Mouse (Mus musculus) midbrain, embryonic 14.5 days (tissue): ENCODE results near the gene Pip5k1b. TPM values are rescaled to one million over a fixed set of nuclear protein-coding genes. Genes with fewer than 3 reads are reported as not detected.

Experiments used
- ATAC-seq: fragments of 200-750 bp; cut with Nextera tagmentation; 2 replicates; pipeline ENCODE4 v1.8.0; 2017; ENCODE audit warnings: moderate number of reproducible peaks, moderate library complexity; ENCODE audit not compliant: low FRiP score, low TSS enrichment
- DNase-seq: peaks from one replicate; pipeline ENCODE4 v3.0.0-alpha.2; 2015
- H3K27ac ChIP-seq: fragments of 300-500 bp; sonication (generic); replicated peaks from 2 replicates; pipeline ENCODE4 v1.5.1; 2014; ENCODE audit warnings: mild to moderate bottlenecking, low read depth, low read length, moderate library complexity
- H3K27me3 ChIP-seq: fragments of 300-500 bp; sonication (generic); 2 replicates; pipeline ENCODE4 v1.6.1; 2014; ENCODE audit warnings: low read length, control low read depth, mixed read lengths; ENCODE audit not compliant: control insufficient read depth, insufficient read depth
- H3K36me3 ChIP-seq: fragments of 300-500 bp; sonication (generic); 2 replicates; pipeline ENCODE4 v1.6.1; 2014; ENCODE audit warnings: low read length, control low read depth; ENCODE audit not compliant: control insufficient read depth, insufficient read depth
- H3K4me1 ChIP-seq: fragments of 300-500 bp; sonication (generic); 2 replicates; pipeline ENCODE4 v1.6.1; 2014; ENCODE audit warnings: mild to moderate bottlenecking, antibody characterized with exemption, low read length, control low read depth; ENCODE audit not compliant: control insufficient read depth, insufficient read depth
- H3K4me2 ChIP-seq: fragments of 300-500 bp; sonication (generic); 2 replicates; pipeline ENCODE4 v1.6.1; 2014; ENCODE audit warnings: mild to moderate bottlenecking, low read length, moderate library complexity
- H3K4me3 ChIP-seq: fragments of 300-500 bp; sonication (generic); replicated peaks from 2 replicates; pipeline ENCODE4 v1.5.1; 2014; ENCODE audit warnings: low read depth, low read length
- H3K9ac ChIP-seq: fragments of 300-500 bp; sonication (generic); replicated peaks from 2 replicates; pipeline ENCODE4 v1.6.1; 2014; ENCODE audit warnings: mild to moderate bottlenecking, low read length, moderate library complexity
- H3K9me3 ChIP-seq: fragments of 300-500 bp; sonication (generic); 2 replicates; pipeline ENCODE4 v1.6.1; 2016; ENCODE audit warnings: low read length, control low read depth, mixed read lengths; ENCODE audit not compliant: control insufficient read depth
- WGBS: fragments of 180-500 bp; shearing (Covaris S2); extraction: QIAGEN DNeasy Blood & Tissue Kit; methylation state at CpG from one replicate; pipeline ENCODE4 v1.1.7; 2014; 5-methylcytosine and 5-hydroxymethylcytosine counted together
- polyA plus RNA-seq: library from polyadenylated mRNA; unstranded; fragments of >200 nt; fragmentation: Nextera tagmentation; extraction: Ambion mirVana; gene quantifications from 2 replicates; pipeline ENCODE4 v1.2.1, GENCODE M21; 2014

Pip5k1b gene
- polyA plus RNA-seq, 1 experiment from 2014 or later, result 2.1 TPM

DNA sequence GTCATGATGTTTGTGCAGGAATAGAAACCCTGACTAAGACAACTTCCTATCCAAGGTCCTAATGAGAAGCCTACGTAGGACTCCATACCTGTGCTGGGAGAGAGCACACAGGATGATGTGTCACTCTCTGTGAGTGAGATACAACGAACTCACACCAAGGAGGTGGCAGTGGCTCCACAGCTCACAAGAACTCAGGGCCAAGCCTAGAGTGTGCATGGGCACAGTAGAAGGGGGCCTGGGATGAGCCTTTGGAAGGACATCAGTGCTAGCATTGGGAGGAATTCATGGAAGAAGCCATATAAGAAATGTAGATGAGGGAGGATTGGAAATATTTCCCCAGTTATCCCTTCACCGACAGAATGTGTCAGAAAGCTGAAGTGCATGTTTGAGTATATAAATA is 39.7 kb downstream of the Pip5k1b start:
- DNase-seq (no peak), ATAC-seq (no peak)
- H3K27me3 ChIP-seq, result no peaks in the 10 kb centered on the region
- no peaks in the 10 kb centered on the region for H3K36me3 ChIP-seq
- no peak overlapping the region for H3K9ac ChIP-seq
- H3K4me3 ChIP-seq, result no peak overlapping the region
- no peak overlapping the region for H3K27ac ChIP-seq
- WGBS, result 95% methylated on average over 3 of the region's 3 CpGs
- no peak overlapping the region for H3K4me2 ChIP-seq
- no peaks in the 10 kb centered on the region for H3K4me1 ChIP-seq
- H3K9me3 ChIP-seq, result no peaks in the 10 kb centered on the region

DNA sequence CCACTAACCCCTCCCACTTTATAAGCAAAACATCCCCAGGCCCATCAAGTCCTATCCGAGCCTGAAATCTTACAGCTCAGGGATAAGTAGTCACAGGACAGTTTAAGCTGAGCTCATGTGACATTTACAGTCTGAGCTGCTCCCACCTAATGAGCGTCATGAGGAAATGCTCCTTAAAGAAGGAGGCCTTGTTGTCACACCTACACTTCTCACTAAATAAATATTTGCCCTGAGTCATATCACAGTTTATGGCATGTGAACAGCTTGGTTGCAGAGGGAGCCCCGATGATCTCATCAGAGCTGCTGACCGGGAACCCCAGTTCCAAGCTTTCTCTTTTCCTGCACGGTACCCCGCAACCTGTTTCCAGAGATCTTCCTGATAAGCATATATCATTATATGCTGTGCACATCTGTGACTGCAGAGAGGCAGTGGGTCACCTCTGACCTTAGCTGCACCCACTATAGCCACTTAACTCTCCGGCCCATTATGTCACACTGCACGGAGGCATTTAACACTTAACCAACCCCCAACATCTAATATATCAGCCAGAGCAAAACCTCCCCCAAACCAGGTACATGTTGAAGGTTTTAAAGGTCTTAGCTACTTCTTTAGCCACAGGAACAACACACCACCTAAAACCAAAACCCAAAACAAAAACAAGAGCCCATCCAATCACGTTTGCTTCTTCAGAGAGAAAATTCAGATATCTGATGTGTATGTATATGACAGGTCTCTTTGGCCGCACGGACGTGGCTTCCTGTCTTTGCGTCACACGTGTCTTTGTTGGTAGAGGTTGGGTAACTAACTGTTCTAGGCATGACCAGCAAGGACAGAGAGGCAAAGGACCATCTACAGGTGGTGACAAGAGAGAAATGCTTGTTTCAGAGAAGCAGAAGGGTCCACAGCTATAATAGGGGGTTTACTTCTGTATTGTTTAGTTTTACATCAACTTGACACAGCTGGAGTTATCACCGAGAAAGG is 40.7 kb downstream of the Pip5k1b start:
- no peak overlapping the region for H3K27ac ChIP-seq
- 91% methylated on average over 15 of the region's 15 CpGs for WGBS
- DNase-seq, result no peak
- H3K9ac ChIP-seq, result no peak overlapping the region
- no peaks in the 10 kb centered on the region for H3K27me3 ChIP-seq
- no peaks in the 10 kb centered on the region for H3K4me1 ChIP-seq
- H3K4me3 ChIP-seq, result no peak overlapping the region
- no peaks in the 10 kb centered on the region for H3K36me3 ChIP-seq
- H3K9me3 ChIP-seq, result no peaks in the 10 kb centered on the region
- no peak for ATAC-seq
- no peak overlapping the region for H3K4me2 ChIP-seq

DNA sequence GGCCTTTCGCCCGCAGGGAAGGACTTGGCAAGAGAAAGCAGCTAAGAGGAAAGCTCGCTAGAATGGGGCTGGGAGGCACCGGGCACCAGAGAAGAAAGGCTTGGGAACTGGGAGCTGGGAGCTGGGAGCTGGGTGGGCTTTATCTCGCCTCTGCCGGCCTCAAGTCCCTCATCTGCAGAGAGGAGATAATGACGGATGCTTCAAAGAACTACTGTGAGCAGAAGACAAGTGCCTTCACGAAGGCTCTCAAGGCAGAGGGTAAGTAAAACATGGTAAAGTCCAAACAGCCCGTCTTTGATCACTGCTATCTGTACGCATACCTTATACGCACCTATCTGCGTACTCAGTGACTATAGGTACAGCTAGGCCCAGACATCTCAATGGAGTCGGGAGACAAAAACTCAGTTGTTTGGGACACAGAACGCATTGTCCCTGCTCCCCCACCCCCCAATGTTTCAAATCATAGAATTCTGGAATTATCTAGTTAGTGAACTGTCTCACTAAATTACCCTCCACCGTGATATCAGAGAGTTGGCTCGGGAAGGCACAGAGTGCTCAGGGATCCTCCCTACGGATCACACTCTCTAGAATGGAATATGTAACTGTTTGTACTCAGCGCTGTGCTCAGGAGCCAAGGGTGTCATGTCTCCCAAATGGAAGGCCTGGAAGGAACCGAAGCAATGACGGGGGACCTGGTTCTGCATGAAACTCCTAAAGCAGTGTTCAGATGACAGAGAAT is 42.4 kb downstream of the Pip5k1b start:
- no peak overlapping the region for H3K4me3 ChIP-seq
- H3K9me3 ChIP-seq, result no peaks in the 10 kb centered on the region
- WGBS, result 86% methylated on average over 20 of the region's 20 CpGs
- no peak overlapping the region for H3K4me2 ChIP-seq
- no peak overlapping the region for H3K27ac ChIP-seq
- peaks cover 4% of the 10 kb centered on the region; the same call in 1 of the 2 replicates for H3K4me1 ChIP-seq
- H3K9ac ChIP-seq, result no peak overlapping the region
- H3K27me3 ChIP-seq, result no peaks in the 10 kb centered on the region
- no peak for DNase-seq
- ATAC-seq, result no peak
- no peaks in the 10 kb centered on the region for H3K36me3 ChIP-seq

DNA sequence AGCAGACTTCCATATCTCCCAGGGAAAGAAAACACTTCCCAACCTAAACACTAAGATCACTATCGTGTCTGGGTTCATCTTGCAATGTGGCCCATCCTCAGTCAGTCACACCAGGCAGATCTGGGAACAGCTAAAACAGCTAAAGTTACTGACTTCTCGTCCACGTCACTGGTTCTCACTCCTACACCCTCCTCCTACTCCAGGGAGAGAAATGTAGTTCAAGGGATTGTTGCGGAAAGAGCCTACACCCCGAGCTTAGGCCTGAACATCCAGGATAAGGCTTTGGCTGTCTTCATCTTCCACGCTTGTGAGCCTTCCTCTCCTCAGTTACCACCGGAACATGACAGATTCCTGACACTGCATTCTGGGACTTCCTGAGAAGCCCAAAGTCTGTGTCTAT is 43.7 kb downstream of the Pip5k1b start:
- no peak for ATAC-seq
- no peak overlapping the region for H3K9ac ChIP-seq
- no peak overlapping the region for H3K27ac ChIP-seq
- whole genome bisulfite sequencing, result 93% methylated on average over 7 of the region's 7 CpGs
- H3K4me3 ChIP-seq, result no peak overlapping the region
- H3K4me1 ChIP-seq, result peaks cover 10% of the 10 kb centered on the region; the same call in 1 of the 2 replicates
- no peak for DNase-seq
- no peaks in the 10 kb centered on the region for H3K9me3 ChIP-seq
- no peaks in the 10 kb centered on the region for H3K36me3 ChIP-seq
- H3K4me2 ChIP-seq, result no peak overlapping the region
- no peaks in the 10 kb centered on the region for H3K27me3 ChIP-seq

DNA sequence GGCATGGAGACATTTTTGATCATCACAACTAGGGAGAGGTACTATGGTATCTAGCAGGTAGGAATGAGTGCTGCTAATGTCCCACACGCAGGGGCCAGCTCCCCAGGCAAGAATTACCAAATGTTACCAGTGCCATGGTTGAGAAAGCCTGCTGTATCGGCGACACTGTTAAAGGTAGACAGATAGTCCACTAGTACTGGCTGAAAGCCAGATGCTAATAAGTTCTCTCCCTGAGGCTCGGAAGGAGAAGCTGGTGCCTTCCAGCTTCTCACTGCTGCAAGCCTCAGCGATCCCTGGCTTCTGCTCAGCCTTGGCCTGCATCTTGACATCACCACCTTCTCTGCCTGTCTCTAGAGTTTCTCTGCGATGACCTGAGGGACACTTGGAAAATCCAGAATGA is 46.3 kb downstream of the Pip5k1b start:
- 79% methylated on average over 6 of the region's 6 CpGs for WGBS
- Histone ChIP-seq H3K4me1 (peaks cover 10% of the 10 kb centered on the region; the same call in 1 of the 2 replicates), H3K9ac (no peak overlapping the region), H3K27ac (no peak overlapping the region), H3K9me3 (no peaks in the 10 kb centered on the region), H3K36me3 (no peaks in the 10 kb centered on the region), H3K27me3 (no peaks in the 10 kb centered on the region), H3K4me2 (no peak overlapping the region), H3K4me3 (no peak overlapping the region)
- DNase-seq, result no peak
- ATAC-seq, result no peak

DNA sequence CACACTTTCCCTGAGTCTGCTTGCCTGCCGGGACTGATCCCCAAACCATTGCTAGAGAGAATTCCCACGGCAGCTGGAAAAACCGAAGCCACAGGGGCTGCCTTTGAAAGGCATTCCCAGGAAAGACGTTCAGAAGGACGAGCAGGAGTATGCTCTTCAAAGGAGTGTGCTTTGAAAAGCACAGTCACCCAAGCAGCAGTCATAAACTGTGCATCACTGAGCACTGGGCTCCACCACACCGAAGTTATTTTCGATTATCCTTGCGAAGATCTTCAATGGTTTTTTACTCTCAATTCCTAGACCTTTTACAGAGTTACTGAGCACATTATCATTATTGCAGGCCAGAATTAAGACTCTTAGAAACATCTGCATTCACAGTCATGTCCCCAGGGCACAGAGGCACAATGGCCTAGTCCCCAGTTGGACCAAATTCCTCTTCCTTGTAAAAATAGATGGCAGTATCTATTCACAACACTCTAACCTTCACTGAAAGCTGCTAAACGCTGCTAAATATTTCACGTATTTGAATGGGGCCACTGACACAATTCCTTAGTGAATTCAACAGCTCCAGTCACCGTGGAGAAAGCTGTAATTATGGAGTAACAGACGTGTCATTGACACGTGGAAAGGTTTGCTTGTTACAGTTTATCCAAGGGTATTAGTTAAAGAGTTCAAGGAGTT is 47.4 kb downstream of the Pip5k1b start:
- Histone ChIP-seq H3K9me3 (no peaks in the 10 kb centered on the region; the same call in 1 of the 2 replicates), H3K4me2 (no peak overlapping the region), H3K9ac (no peak overlapping the region), H3K4me1 (peaks cover 10% of the 10 kb centered on the region; the same call in 1 of the 2 replicates), H3K27ac (no peak overlapping the region), H3K4me3 (no peak overlapping the region), H3K36me3 (no peaks in the 10 kb centered on the region), H3K27me3 (no peaks in the 10 kb centered on the region)
- 17% methylated on average over 13 of the region's 13 CpGs for WGBS
- DNase-seq, result peak; percentile 21
- ATAC-seq, result no peak

DNA sequence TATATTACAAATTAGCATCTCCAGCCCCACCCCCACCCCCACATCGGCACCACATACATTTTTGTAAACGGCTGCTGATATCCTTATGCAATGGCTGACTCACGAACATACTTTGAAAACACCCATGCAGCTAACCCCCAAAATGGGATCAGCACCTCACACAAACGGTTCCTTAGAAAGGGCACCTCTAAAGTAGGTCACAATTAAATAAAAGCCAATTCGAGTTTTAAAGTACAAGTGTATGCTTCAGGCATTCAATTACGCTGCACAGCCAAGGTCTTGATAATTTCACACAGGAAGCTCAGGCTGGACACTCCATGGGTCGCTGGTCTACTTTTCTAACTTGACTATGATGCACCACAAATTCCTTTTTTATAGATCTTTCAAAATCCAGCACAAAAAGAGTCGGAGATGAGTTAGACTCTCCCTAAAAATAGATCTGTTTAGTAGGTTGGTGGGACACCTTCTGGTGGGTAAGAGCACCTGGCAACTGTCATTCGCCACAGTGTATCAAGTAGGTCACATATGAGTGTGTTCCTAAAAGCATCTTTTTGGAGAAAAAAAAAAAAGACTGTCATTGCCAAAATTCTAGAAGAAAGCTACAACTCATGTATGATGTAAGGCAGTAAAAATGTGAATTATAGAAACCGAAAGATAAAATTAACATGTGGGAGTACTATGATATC is 52.8 kb downstream of the Pip5k1b start:
- Histone ChIP-seq H3K4me2 (no peak overlapping the region), H3K27ac (no peak overlapping the region), H3K27me3 (no peaks in the 10 kb centered on the region), H3K4me3 (no peak overlapping the region), H3K4me1 (peaks cover 2% of the 10 kb centered on the region; the same call in 1 of the 2 replicates), H3K36me3 (no peaks in the 10 kb centered on the region), H3K9me3 (no peaks in the 10 kb centered on the region; the same call in 1 of the 2 replicates), H3K9ac (no peak overlapping the region)
- WGBS, result 85% methylated on average over 10 of the region's 10 CpGs
- ATAC-seq (no peak), DNase-seq (no peak)

DNA sequence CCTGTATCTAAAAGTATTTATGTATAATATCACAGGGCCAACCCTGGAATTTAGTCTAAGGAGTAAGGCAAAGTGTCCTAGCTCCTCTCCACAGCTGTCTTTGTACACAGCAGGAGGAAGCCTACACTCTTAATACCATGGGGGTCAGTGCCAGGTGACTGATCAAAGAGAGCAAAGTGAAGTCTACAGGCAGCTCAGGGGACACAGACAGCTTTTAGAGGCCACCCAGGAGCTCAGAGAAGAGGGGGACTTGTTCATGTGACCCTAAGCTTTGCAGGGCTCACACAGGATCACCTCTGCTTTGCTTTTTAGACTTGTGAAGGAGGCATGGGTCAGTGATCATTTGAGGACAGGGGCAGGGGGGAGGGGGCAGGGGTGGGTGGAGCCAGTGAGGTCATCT is 54.1 kb downstream of the Pip5k1b start:
- no peaks in the 10 kb centered on the region for H3K27me3 ChIP-seq
- DNase-seq (no peak), ATAC-seq (no peak)
- H3K27ac ChIP-seq, result no peak overlapping the region
- H3K4me3 ChIP-seq, result no peak overlapping the region
- no peaks in the 10 kb centered on the region for H3K36me3 ChIP-seq
- H3K9ac ChIP-seq, result no peak overlapping the region
- H3K4me2 ChIP-seq, result no peak overlapping the region
- H3K4me1 ChIP-seq, result no peaks in the 10 kb centered on the region
- no peaks in the 10 kb centered on the region; the same call in 1 of the 2 replicates for H3K9me3 ChIP-seq
